Mouse (Mus musculus) cerebellum, postnatal 10 days (tissue): ENCODE results near the gene Mei4.

Experiments used
- DNase-seq, 2 experiments: peaks; one replicate each; pipeline ENCODE4 v3.0.0; 2021; ENCODE audit warnings: mixed read lengths in 2 of 2

Mei4 gene

GRCm38 (mm10) chr9:82160143-82160542 lies 296.7 kb downstream of the Mei4 start:
- DNase-seq = no peak

DNA sequence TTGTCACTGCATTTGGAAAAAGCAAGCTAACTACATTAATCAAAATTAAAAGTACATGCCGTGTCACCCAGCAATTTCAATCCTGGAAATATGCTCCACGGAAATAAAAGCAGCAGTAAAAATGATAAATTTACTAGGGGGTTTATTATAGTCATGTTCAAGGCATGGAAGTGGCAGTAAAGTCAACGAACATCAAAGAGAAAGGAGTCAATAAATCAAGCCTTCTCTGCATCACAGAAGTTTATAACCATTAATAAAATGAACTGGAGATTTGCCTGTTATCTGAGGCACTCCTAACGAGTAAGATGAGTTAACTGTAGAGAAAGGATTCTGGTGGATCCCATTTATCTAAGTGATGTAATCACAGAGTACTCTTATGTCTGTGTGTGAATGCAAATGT lies 298.9 kb downstream of the Mei4 start:
- DNase-seq = no peak

DNA sequence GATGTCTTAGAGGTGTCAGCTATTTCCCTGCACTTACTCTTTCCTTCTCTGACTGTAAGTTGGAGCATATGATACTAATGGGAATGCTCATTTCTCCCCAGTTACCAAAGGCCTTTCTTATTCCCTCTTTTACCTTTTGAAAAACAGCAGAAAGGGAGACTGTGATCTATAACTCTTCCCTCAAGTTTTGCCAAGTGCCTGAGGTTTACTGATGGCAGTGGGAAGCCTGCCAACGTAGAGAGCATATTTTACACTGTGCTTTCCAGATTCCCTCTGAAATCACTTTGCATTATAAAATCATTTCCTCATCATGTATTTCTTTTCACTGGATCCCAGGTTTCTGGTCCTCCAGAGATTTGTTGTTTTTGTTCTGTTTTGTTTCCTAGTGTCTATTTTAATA lies 354.5 kb downstream of the Mei4 start:
- no peak for DNase-seq

- peak; percentile 21 to 59 for DNase-seq
Measured at GRCm38 (mm10) chr9:82247695-82248445, 384.4 kb downstream of the Mei4 start.
